Mouse (Mus musculus) layer of hippocampus, postnatal 25 days (tissue): ENCODE measurements around the gene Hapln1. TPM values are rescaled to one million over a fixed set of nuclear protein-coding genes. Genes with fewer than 3 reads are reported as not detected.

Experiments
- DNase-seq, 2 experiments: peaks; one replicate each; pipeline ENCODE4 v3.0.0; 2022; ENCODE audit warnings: mixed read lengths in 2 of 2, low spot score in 1 of 2; ENCODE audit errors: extremely low spot score in 1 of 2
- total RNA-seq, 2 experiments: library from RNA; stranded (reverse); gene quantifications; 2 replicates each; pipeline ENCODE4 v1.2.3; 2021

Hapln1 gene
- total RNA-seq, 2 experiments from 2014 or later, result 42.9 to 49.5 TPM

DNA sequence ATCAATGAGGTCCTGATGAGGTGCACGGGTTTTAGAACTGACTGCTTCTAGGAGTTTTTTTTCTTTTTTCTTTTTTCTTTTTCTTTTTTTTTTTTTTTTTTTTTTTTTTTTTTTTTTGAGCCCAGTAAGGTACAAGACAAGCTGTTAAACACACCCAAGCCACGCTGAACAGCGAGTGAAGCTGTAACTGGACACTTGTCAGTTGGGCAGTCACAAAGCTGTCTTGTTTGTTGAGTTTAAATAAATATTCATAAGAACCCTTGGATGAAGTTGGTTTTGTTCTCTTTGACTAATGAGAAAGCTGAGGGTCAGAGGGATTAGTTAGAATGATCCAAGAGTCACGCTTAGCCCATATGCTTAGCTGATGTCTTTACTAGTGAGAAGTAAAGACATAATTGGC is 55.5 kb downstream of the Hapln1 start:
- DNase-seq, result no peak

DNA sequence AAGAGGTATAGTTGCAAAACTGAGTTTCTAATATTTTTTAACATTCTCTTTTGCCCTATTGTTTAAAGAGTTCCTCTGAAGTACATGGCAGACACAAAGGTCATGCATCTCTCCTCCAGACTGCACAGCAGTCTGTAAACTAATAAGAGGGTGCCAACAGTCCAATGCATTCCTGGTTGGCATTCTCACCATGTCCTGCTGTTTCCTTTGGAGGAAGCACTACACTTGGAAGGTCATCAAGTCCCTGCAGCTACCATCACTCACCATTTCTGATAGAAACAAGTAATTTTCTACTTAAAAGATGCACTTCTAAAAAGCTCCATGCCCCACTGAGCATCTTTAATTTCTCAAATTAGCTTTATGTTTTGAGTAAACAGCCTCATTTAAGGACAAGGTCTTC is 57.8 kb downstream of the Hapln1 start:
- no peak for DNase-seq

DNA sequence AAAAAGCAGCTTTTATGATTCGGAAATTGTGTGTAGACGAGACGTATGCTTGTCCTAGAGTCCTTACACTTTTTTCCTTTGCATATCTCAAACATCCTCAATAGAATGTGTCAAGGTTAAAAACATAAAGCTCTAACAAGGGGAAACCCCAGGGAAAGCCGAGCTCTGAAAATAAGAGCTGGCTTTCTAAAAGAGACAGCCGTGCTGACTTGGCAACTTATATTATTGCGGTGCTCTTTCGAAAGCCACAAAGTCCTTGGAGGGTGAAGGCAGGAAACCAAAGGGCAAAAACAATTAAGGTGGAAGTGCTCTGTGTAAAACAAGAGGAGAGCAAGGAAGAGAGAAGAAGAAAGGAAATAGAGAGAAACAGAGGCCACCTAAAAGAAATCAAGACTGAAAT is 60.9 kb downstream of the Hapln1 start:
- no peak for DNase-seq

DNA sequence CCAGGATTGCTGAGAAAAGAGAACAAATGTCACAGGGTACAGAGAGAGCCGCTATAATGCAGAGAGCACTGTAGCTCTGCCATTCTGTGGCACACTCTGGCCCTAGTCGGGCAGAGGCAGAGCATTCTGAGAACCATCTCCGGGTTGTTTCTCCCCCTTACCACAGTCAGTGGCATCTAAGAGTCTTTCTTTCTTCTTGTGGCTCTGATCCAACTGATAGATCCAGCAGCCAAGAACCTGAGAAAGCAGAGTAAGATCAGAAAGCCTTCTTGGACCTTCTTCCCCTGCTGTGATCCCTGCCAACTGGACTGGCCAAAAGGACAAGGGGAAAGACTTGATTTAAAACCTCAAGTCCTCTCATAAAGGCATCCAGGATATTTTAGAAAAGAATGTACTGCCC is 63.7 kb downstream of the Hapln1 start:
- DNase-seq, result no peak

DNA sequence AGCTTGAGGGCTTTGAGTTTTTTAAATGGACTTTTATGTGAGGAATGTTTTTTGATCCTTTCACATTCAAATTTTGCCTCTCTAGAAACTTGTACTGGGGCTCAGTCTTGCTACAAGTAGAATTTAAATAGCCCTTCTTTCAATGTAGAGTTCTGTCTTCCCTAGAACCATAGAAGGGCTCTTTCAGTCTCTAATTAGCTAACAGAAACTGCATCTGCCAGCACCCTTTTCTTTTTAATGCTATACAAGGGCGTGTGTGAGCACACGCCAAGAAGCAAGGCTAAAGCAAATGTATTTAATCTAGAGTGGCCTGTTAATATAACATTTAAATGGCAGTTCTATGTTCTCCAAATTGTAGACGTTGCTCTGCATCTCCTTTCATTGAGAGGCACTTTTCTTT is 67.8 kb downstream of the Hapln1 start:
- no peak for DNase-seq

DNA sequence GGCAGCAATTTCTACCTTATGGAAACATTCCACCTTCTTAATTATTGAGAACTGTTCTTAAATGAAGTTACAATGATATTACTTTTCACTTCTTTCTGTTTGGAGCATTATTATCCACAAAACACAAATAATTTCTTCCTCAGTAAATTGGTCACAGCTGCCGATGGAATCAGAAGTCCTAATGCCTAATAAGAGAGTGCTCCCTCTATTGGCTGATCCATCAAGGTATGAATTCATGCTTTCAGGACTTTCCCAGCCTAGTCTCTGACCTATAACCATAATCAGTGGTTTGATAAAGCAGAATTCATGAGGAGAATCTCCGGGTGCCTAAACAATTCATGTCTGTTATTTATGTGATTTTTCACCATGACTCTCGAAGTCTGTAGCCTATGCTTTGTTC is 79.5 kb downstream of the Hapln1 start:
- no peak for DNase-seq

DNA sequence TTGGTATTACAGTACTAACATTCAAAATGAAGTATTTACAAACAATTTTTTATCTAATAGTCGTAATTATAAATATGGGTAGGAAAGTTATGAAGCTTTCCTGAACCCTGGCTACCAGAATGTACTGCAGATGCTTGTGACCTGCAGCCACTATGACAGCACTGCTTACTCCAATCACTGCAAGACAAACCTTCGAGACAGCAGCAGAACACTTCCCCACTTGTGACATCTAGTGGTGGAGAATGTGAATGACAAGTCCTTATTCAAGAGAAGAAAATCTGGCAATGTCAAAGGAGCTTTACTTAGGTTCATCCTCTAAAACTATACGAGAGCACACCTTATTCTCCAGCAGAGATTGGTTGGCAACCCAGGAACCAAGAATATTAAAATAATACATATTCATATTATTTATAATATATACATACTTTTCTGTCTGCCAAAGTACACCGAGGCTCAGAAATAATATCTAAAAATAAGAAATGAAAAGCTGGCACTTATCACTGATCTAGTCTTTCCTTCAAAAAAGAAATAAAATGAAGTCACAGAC is 94.6 kb downstream of the Hapln1 start:
- no peak for DNase-seq

DNA sequence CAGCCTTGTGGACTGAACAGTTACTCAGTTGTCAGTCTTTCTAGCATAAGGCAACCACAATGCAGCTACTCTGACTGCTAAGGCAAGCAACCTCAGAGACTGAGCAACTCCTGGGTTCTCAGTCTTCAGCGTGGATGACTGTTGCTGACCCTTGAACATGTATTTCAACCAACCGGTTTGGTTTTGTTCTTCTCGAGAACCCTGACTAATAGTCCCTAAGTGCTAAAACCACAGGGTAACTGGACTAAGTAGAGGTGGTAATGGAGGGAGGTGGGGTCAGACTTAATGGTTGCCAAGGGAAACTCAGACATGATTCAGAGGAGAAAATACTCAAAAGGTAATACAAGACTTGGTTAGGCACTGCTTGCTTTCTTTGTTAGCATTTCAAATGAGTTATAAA is 97.4 kb downstream of the Hapln1 start:
- DNase-seq, result no peak

DNA sequence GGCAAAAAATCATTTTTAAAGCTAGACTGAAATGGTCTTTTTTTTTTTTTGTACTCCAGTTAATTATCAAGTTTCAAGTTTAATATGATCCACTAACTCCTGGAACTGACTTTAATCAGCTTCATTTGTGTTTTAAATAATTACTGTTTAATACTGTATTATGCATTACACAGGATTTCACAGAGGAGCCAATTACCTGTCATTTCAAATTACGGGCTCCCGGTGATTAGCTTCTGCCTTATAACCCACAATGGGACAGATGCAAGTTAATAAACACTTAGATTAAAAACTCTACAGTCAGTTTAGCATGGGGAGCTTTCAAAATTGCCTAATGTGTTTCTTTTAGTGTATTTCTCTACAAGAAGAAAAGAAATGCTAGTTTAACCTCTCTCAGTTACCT is 106.0 kb downstream of the Hapln1 start:
- DNase-seq, result no peak

DNA sequence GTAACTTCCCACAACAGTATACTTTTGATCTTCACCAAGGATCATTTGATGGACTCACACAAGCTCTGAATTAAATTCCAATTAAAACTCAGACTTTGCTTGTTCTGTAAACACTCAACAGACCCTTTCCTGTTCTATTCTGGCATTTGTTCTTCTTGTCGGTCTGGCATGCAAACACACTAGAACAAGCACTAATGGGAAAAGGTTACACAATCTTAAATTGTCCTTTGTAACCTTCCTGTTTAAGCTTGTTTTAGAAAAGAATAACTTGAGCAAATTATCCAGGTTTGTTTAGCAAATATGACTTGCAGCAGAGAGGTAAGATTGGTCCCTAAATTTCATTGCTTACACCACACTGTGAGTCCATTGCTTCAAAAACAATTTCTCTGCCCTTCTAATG is 113.2 kb downstream of the Hapln1 start:
- DNase-seq, result no peak

DNA sequence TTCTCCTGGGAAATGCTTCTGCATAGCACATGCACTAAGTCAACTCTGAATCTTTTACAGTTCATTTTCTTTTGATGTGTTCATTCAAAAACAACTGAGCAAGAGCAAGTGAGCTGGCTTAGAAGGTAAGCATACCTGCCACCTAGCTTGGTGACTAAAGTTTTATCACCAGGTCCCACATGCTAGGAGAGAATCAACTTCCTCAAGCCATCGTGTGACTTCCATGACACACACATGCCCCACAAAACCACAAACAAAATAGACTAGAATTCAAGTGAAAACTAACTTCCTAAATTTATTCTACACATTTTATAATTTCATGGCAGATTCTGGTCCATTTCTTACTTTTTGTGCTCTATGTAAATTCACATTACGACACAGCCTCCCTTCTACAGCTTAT is 113.7 kb downstream of the Hapln1 start:
- no peak for DNase-seq

DNA sequence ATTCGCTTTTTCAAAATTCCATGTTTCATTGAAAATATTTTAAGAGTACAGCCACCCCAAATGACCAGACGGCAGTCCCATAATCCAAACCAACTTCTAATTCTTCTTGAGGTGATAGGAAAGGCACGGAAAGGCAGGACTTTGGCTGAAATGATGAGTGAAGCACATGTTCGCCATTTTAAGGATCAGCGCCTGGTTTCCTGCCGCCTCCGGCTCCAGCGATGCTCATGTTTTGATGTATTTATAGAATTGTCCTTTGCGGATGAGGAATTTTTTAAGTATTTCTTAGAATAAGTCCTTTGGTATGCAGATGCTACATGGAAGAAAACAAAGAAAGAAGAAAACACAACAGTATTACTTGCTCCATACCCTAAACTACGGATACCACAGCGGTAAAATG is 117.5 kb downstream of the Hapln1 start:
- no peak for DNase-seq

Other genes with a start within 250 kb of the Hapln1 start
- gene Vcan, start 202.7 kb downstream of the Hapln1 start, total RNA-seq, result 10 to 100 TPM; 17.5 to 17.7 TPM